Mouse (Mus musculus): ENCODE results near the gene Bsg. TPM values are rescaled to one million over a fixed set of nuclear protein-coding genes. Genes with fewer than 3 reads are reported as not detected.

Bsg gene
- polyA plus RNA-seq, 1 experiment from 2014 or later: 1,079 TPM

- H3K4me2 ChIP-seq (ENCODE audit: low read length): no peak overlapping the region
- H3K4me3 ChIP-seq (replicated peaks; ENCODE audit: low read depth, low read length): no peak overlapping the region
- H3K27me3 ChIP-seq (ENCODE audit: insufficient read depth, low read length): no peaks in the 10 kb centered on the region
- DNase-seq (ENCODE audit: low spot score): no peak
- 0 out of 2 replicates have a peak, but pooled peaks cover 6% of the 10 kb centered on the region for H3K9me3 ChIP-seq (replicated peaks; ENCODE audit: low read length)
- TF ChIP-seq CTCF (IDR thresholded peaks at IDR 0.05; ENCODE audit: low read depth): no peak
- H3K4me1 ChIP-seq (replicated peaks; ENCODE audit: insufficient read depth, low read length): 0 out of 2 replicates have a peak, but pooled peaks cover 5% of the 10 kb centered on the region
- H3K36me3 ChIP-seq (ENCODE audit: insufficient read depth, low read length): peaks cover 59% of the 10 kb centered on the region
- H3K27ac ChIP-seq: no peak overlapping the region
- WGBS: 91% methylated on average over 11 of the region's 11 CpGs
- ATAC-seq (replicated peaks; ENCODE audit: low FRiP score, low read depth): no peak
- H3K9ac ChIP-seq (ENCODE audit: low read depth, low read length): no peak overlapping the region
Observed at GRCm38 (mm10) chr10:79743161-79743560, 38.9 kb downstream of the Bsg start.

- Histone ChIP-seq H3K4me3 (replicated peaks; ENCODE audit: low read depth, low read length) (no peak overlapping the region), H3K27me3 (ENCODE audit: insufficient read depth, low read length) (no peaks in the 10 kb centered on the region), H3K36me3 (ENCODE audit: insufficient read depth, low read length) (peaks cover 53% of the 10 kb centered on the region), H3K4me2 (ENCODE audit: low read length) (no peak overlapping the region), H3K9me3 (replicated peaks; ENCODE audit: low read length) (0 out of 2 replicates have a peak, but pooled peaks cover 5% of the 10 kb centered on the region), H3K9ac (ENCODE audit: low read depth, low read length) (no peak overlapping the region), H3K27ac (no peak overlapping the region), H3K4me1 (replicated peaks; ENCODE audit: insufficient read depth, low read length) (0 out of 2 replicates have a peak, but pooled peaks cover 5% of the 10 kb centered on the region)
- DNase-seq (ENCODE audit: low spot score) (no peak), ATAC-seq (replicated peaks; ENCODE audit: low FRiP score, low read depth) (no peak)
- 91% methylated on average over 15 of the region's 15 CpGs for WGBS
- no peak for TF ChIP-seq CTCF (IDR thresholded peaks at IDR 0.05; ENCODE audit: low read depth)
Observed at GRCm38 (mm10) chr10:79743650-79744365, 39.5 kb downstream of the Bsg start.

- H3K36me3 ChIP-seq (ENCODE audit: insufficient read depth, low read length): peaks cover 37% of the 10 kb centered on the region
- no peak for TF ChIP-seq CTCF (IDR thresholded peaks at IDR 0.05; ENCODE audit: low read depth)
- H3K4me2 ChIP-seq (ENCODE audit: low read length): peak overlapping the region; percentile 78
- 79% methylated on average over 3 of the region's 3 CpGs for WGBS
- H3K4me3 ChIP-seq (replicated peaks; ENCODE audit: low read depth, low read length): no peak overlapping the region
- ATAC-seq (replicated peaks; ENCODE audit: low FRiP score, low read depth) (no peak), DNase-seq (ENCODE audit: low spot score) (no peak)
- no peak overlapping the region for H3K9ac ChIP-seq (ENCODE audit: low read depth, low read length)
- no peaks in the 10 kb centered on the region for H3K27me3 ChIP-seq (ENCODE audit: insufficient read depth, low read length)
- 0 out of 2 replicates have a peak, but pooled peaks cover 5% of the 10 kb centered on the region for H3K4me1 ChIP-seq (replicated peaks; ENCODE audit: insufficient read depth, low read length)
- H3K9me3 ChIP-seq (replicated peaks; ENCODE audit: low read length): no peaks in the 10 kb centered on the region
- no peak overlapping the region for H3K27ac ChIP-seq
Observed at GRCm38 (mm10) chr10:79745411-79745810, 41.1 kb downstream of the Bsg start.

- Histone ChIP-seq H3K9me3 (replicated peaks; ENCODE audit: low read length) (no peaks in the 10 kb centered on the region), H3K27me3 (ENCODE audit: insufficient read depth, low read length) (no peaks in the 10 kb centered on the region), H3K4me2 (ENCODE audit: low read length) (peak within 1 kb of the TSS; percentile 78), H3K27ac (no peak within 1 kb of the TSS), H3K36me3 (ENCODE audit: insufficient read depth, low read length) (peaks cover 29% of the 10 kb centered on the region), H3K9ac (ENCODE audit: low read depth, low read length) (peak within 1 kb of the TSS; percentile 55), H3K4me1 (replicated peaks; ENCODE audit: insufficient read depth, low read length) (0 out of 2 replicates have a peak, but pooled peaks cover 5% of the 10 kb centered on the region), H3K4me3 (replicated peaks; ENCODE audit: low read depth, low read length) (peak within 1 kb of the TSS; percentile 61)
- 2% methylated on average over 38 of the region's 38 CpGs for WGBS
- DNase-seq (ENCODE audit: low spot score) (peak; percentile 99), ATAC-seq (replicated peaks; ENCODE audit: low FRiP score, low read depth) (peak; percentile 92)
- peak; percentile 58 for TF ChIP-seq CTCF (IDR thresholded peaks at IDR 0.05; ENCODE audit: low read depth)
Observed at GRCm38 (mm10) chr10:79745898-79746773, 41.8 kb downstream of the Bsg start, which contains the start of gene Polrmt. Gene Polrmt, minus strand, starts transcription at chr10:79746581.

GRCm38 (mm10) chr10:79746774-79747151, 42.5 kb downstream of the Bsg start:
- Histone ChIP-seq H3K36me3 (ENCODE audit: insufficient read depth, low read length) (peaks cover 23% of the 10 kb centered on the region), H3K9me3 (replicated peaks; ENCODE audit: low read length) (no peaks in the 10 kb centered on the region), H3K4me2 (ENCODE audit: low read length) (peak overlapping the region; percentile 49), H3K27ac (no peak overlapping the region), H3K9ac (ENCODE audit: low read depth, low read length) (0 out of 2 replicates have a peak overlapping the region, but pooled peaks have one; percentile 35), H3K4me3 (replicated peaks; ENCODE audit: low read depth, low read length) (peak overlapping the region; percentile 61; the same call in 1 of the 2 replicates), H3K4me1 (replicated peaks; ENCODE audit: insufficient read depth, low read length) (0 out of 2 replicates have a peak, but pooled peaks cover 5% of the 10 kb centered on the region), H3K27me3 (ENCODE audit: insufficient read depth, low read length) (no peaks in the 10 kb centered on the region)
- DNase-seq (ENCODE audit: low spot score) (no peak), ATAC-seq (replicated peaks; ENCODE audit: low FRiP score, low read depth) (no peak)
- no peak for TF ChIP-seq CTCF (IDR thresholded peaks at IDR 0.05; ENCODE audit: low read depth)
- WGBS: 23% methylated on average over 6 of the region's 6 CpGs

GRCm38 (mm10) chr10:79748496-79748895, 44.2 kb downstream of the Bsg start:
- H3K36me3 ChIP-seq (ENCODE audit: insufficient read depth, low read length): peaks cover 10% of the 10 kb centered on the region; the same call in 1 of the 2 replicates
- 78% methylated on average over 6 of the region's 6 CpGs for WGBS
- H3K9ac ChIP-seq (ENCODE audit: low read depth, low read length): no peak overlapping the region
- no peaks in the 10 kb centered on the region for H3K9me3 ChIP-seq (replicated peaks; ENCODE audit: low read length)
- TF ChIP-seq CTCF (IDR thresholded peaks at IDR 0.05; ENCODE audit: low read depth): no peak
- H3K4me3 ChIP-seq (replicated peaks; ENCODE audit: low read depth, low read length): no peak overlapping the region
- no peaks in the 10 kb centered on the region for H3K27me3 ChIP-seq (ENCODE audit: insufficient read depth, low read length)
- DNase-seq (ENCODE audit: low spot score) (no peak), ATAC-seq (replicated peaks; ENCODE audit: low FRiP score, low read depth) (no peak)
- 0 out of 2 replicates have a peak, but pooled peaks cover 5% of the 10 kb centered on the region for H3K4me1 ChIP-seq (replicated peaks; ENCODE audit: insufficient read depth, low read length)
- H3K4me2 ChIP-seq (ENCODE audit: low read length): no peak overlapping the region
- H3K27ac ChIP-seq: no peak overlapping the region

All from kidney, postnatal 0 days (tissue).